Mouse (Mus musculus) lung, embryonic 15.5 days (tissue): ENCODE results near the gene Dio1. TPM values are rescaled to one million over a fixed set of nuclear protein-coding genes. Genes with fewer than 3 reads are reported as not detected.

Source experiments
- ATAC-seq: fragments of 200-750 bp; cut with Nextera tagmentation; 2 replicates; pipeline ENCODE4 v1.8.0; 2017; ENCODE audit warnings: moderate number of reproducible peaks, borderline replicate concordance; ENCODE audit not compliant: low FRiP score, low TSS enrichment; ENCODE audit errors: extremely low read depth
- H3K27ac ChIP-seq: fragments of 300-500 bp; sonication (generic); 2 replicates; pipeline ENCODE4 v1.5.1; 2015; ENCODE audit warnings: moderate library complexity, mild to moderate bottlenecking, inconsistent platforms
- H3K27me3 ChIP-seq: fragments of 300-500 bp; sonication (generic); 2 replicates; pipeline ENCODE4 v1.6.1; 2015; ENCODE audit warnings: inconsistent platforms
- H3K36me3 ChIP-seq: fragments of 300-500 bp; sonication (generic); 2 replicates; pipeline ENCODE4 v1.6.1; 2015; ENCODE audit warnings: inconsistent platforms
- H3K4me1 ChIP-seq: fragments of 300-500 bp; sonication (generic); 2 replicates; pipeline ENCODE4 v1.6.1; 2015; ENCODE audit warnings: inconsistent platforms
- H3K4me2 ChIP-seq: fragments of 300-500 bp; sonication (generic); 2 replicates; pipeline ENCODE4 v1.6.1; 2015; ENCODE audit warnings: inconsistent platforms, mild to moderate bottlenecking, moderate library complexity
- H3K4me3 ChIP-seq: fragments of 300-500 bp; sonication (generic); 2 replicates; pipeline ENCODE4 v1.5.1; 2015; ENCODE audit warnings: mild to moderate bottlenecking, inconsistent platforms
- H3K9ac ChIP-seq: fragments of 300-500 bp; sonication (generic); 2 replicates; pipeline ENCODE4 v1.6.1; 2015; ENCODE audit warnings: inconsistent platforms
- H3K9me3 ChIP-seq: fragments of 300-500 bp; sonication (generic); 2 replicates; pipeline ENCODE4 v1.6.1; 2016; ENCODE audit warnings: inconsistent platforms
- WGBS: fragments of 180-500 bp; shearing (Covaris S2); methylation state at CpG from one replicate; pipeline ENCODE4 v1.1.7; 2015; 5-methylcytosine and 5-hydroxymethylcytosine counted together
- polyA plus RNA-seq: library from polyadenylated mRNA; unstranded; fragments of >200 nt; fragmentation: Nextera tagmentation; extraction: Ambion mirVana; gene quantifications from 2 replicates; pipeline ENCODE4 v1.2.1, GENCODE M21; 2015

Dio1 gene
- polyA plus RNA-seq, 1 experiment from 2014 or later = 0.25 TPM

DNA sequence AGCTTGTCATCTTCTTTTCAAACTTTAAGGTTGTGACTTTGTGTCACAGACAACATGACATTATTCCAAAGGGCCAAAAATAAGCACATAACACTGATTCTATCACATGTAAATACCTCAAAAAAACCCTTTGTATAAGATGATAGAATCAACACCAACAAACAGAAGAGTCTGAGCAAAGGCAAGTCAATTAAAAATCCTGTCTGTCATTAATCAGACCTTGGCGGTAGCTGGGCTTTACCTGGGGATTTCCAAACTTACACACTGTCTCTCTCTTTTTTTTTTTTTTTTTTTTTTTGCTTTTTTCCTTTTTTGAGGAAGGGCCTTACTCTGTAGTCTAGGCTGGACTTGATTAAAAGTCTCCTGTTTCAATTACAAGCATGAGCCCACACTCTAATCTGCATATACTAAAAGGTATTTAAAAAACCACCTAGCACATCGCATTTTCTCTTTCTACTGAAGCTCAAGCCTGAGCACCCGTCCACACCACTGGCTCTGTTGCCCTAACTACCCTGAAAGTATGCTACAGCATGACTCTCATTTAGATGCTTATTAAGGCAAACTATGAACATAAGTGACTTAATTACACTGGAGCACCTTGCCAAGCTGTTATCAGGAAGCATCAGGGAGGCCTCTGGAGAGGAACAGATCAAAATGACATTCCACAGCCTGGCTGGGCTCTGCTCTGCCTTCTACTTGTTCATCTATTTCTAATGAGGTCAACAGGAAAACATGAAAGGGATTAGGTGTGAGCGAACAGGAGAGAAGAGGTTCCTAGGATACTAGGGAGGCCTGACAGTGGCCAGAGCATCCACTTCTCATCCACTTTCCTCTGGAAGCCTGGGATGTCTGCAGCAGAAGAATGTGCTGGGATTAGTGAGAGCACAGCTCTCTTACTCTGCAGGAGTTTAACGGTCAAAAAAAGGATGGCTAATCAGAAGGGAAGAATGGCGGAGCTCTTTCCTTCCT is 63.3 kb downstream of the Dio1 start:
- H3K27me3 ChIP-seq = no peaks in the 10 kb centered on the region

More for the DNA sequence above, 63.3 kb downstream of the Dio1 start:
- H3K4me1 ChIP-seq = peaks cover 34% of the 10 kb centered on the region
- ATAC-seq = no peak
- no peaks in the 10 kb centered on the region for H3K9me3 ChIP-seq
- WGBS = 74% methylated on average over 6 of the region's 6 CpGs
- H3K4me2 ChIP-seq = no peak overlapping the region
- no peak overlapping the region for H3K9ac ChIP-seq
- H3K4me3 ChIP-seq = no peak overlapping the region
- no peak overlapping the region for H3K27ac ChIP-seq
- H3K36me3 ChIP-seq = peaks cover 43% of the 10 kb centered on the region

Other genes with a start within 250 kb of the Dio1 start
- gene Mrpl37, start 240.3 kb downstream of the Dio1 start, polyA plus RNA-seq = 90.5 and 94.8 TPM in 2 replicates
- 5.9 and 6.1 TPM in 2 replicates for gene Cyb5rl, start 240.2 kb downstream of the Dio1 start, polyA plus RNA-seq
- not detected in 2 replicates for gene Cdcp2, start 210.3 kb downstream of the Dio1 start, polyA plus RNA-seq
- 421 and 454 TPM in 2 replicates for gene Tmem59, start 128.8 kb downstream of the Dio1 start, polyA plus RNA-seq
- 24.0 and 34.3 TPM in 2 replicates for gene Tceanc2, start 128.1 kb downstream of the Dio1 start, polyA plus RNA-seq
- gene Ldlrad1, start 98.0 kb downstream of the Dio1 start, polyA plus RNA-seq = 0.15 TPM in 1 of 2 replicates, not detected in the other
- gene Lrrc42, start 53.6 kb downstream of the Dio1 start, polyA plus RNA-seq = 71.7 and 72.6 TPM in 2 replicates
- gene Hspb11, start 53.6 kb downstream of the Dio1 start, polyA plus RNA-seq = 35.2 and 38.7 TPM in 2 replicates
- 51.6 and 55.3 TPM in 2 replicates for gene Yipf1, start 7.2 kb upstream of the Dio1 start, polyA plus RNA-seq
- 37.6 TPM in 2 replicates for gene Ndc1, start 60.6 kb upstream of the Dio1 start, polyA plus RNA-seq
- gene Glis1, start 127.4 kb upstream of the Dio1 start, polyA plus RNA-seq = 1.7 and 2.0 TPM in 2 replicates